Mouse (Mus musculus) urinary bladder, adult 18-20 months (tissue): Measurements from ENCODE around the gene Mmp21.

Experiments
- DNase-seq, 2 experiments: peaks; one replicate each; pipeline ENCODE4 v3.0.0; 2022; ENCODE audit warnings: low spot score in 2 of 2, mixed read lengths in 2 of 2

The Mmp21 gene

GRCm38 (mm10) chr7:133662467-133662866 lies 17.4 kb downstream of the Mmp21 start:
- no peak for DNase-seq

GRCm38 (mm10) chr7:133645716-133646115 lies 34.1 kb downstream of the Mmp21 start:
- no peak for DNase-seq

DNA sequence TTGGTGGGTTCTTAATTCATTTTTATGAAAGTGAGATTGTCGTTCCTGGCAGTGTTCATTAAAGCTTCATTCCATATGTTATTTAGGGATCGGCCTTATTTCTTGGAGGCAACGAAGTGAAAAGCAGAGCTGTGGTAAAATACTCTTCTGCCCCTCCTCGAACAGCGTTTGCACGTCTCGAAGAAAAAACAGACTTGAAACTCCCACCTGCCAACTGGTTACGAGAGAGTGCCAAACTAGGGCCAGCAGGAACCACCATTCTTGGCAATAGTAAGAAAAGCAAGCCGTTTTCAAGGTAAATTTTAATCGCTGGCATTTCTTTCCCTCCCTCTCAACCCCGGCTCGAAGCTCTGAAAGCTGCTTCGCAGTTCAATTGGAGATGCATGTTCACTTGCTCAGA lies 41.0 kb downstream of the Mmp21 start:
- no peak for DNase-seq

DNA sequence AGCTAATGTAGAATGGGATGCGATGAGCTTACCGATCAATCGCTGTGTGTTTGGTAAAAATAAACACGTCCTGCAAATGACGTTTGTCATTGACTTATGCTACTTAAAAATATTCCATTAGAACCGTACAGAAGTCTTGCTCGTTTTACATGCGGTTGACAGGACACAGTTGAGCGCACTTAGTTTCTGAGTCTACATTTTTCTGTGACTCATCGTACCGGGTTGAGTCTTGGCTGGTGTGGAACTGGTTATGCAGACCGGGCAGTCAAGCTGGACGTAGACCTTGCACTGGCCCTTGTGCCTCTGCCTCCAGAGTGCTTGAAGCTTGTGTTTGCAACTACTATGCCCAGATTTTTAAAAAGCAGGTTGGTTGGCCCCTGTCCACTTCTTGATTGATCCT lies 41.6 kb downstream of the Mmp21 start:
- peak in 1 of 2 experiments; percentile 16 for DNase-seq

DNA sequence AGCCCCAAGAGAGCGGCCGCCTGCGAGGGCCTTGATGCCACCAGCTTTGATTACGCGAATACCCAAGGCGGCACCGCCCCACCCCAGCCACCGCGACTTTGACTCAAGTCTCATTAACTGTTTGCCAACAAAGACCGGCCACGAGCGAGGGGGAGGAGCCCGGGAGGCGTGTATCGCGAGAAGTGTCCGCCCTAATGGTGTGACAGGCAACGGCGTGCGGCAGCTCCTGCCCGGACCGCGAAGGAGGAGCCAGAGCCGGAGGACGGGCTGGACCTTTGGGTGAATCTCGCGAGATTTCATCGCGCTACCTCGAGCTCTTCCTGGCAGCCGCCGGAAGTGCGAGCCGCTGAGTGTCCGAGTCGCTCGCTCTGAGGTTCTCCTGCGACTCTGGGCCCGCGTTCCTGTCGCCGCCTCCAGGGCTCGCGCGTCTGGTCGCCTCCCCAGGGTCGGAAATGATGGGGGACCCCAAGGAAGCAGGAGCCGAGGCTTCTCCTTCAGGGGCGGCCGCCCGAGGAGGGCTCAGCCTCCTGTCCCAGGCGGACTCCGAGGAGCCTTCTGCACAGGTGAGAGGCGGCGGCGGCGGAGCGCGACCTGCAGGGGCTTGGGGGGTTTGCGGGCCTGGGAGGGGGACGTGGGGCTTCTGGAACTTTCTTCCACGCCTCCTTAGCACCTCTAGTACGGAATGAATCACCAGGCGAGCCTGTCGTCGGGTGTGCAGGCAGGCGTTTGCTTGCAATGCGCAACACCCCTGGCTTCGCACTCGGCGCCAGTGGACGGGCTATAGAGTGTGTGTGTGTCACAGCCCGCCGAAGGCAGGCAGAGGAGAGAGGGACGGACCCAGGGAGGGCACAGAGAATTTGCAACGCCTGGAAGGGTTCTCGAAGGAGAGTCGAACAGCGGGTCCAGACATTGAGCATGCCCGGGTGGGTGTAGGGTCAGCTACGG lies 42.2 kb downstream of the Mmp21 start, which contains the start of gene Edrf1:
Gene Edrf1, plus strand, starts transcription at position 183 of the 945 bp plus-strand sequence.
- peak; percentile 98 for DNase-seq

- DNase-seq: peak; percentile 67 to 80
Measured at GRCm38 (mm10) chr7:133636738-133637352, 43.0 kb downstream of the Mmp21 start.

- no peak for DNase-seq
Measured at GRCm38 (mm10) chr7:133634932-133635650, 44.8 kb downstream of the Mmp21 start.

- peak; percentile 9 to 43 for DNase-seq
Measured at GRCm38 (mm10) chr7:133632476-133632875, 47.4 kb downstream of the Mmp21 start.

DNA sequence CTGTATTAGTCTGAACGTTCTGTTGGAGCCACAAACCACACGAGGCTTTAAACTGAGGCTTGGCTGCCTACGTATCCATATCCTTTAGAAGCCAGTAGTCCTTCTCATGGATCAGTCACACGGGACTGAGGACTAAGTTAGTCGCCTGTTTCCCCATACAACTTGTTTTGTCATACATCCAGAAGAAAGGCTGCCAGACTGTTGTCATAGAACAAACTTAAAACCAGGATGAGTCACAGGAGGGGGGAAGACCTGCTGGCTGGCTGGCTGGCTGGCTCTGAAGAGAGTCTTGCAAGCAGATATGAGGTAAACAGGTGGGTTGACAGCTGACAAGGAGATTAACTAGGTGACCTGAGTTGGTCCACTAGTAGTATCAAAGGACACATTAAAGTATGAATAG lies 49.0 kb downstream of the Mmp21 start:
- DNase-seq: no peak

GRCm38 (mm10) chr7:133627184-133627936 lies 52.5 kb downstream of the Mmp21 start:
- DNase-seq: no peak
